Mouse (Mus musculus) frontal cortex, postnatal 25 days (tissue): ENCODE measurements around the gene Rapgef4.

Experiments
- DNase-seq, 2 experiments: peaks; one replicate each; pipeline ENCODE4 v3.0.0; 2022; ENCODE audit warnings: low spot score in 2 of 2

The Rapgef4 gene

DNA sequence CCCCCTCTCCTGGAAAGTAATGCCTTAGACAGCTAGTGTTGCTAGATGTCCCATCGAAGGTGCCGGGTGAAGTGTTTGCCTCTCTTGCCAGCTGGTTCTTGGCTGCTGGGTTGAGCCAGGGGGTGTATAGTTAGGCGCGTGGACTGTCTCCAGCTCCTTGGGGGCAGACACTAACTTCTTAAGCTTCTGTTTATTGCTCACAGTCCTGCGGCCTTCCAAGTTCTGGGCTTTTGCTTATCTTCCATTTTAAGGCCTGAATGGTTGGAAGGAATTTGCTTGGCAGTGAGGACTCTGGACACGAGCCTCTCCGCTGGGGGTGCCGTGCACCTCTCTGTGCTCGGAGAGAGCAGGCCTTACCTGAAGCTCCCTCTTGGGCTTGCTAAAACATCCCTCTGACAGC is 249.5 kb downstream of the Rapgef4 start:
- DNase-seq: no peak

DNA sequence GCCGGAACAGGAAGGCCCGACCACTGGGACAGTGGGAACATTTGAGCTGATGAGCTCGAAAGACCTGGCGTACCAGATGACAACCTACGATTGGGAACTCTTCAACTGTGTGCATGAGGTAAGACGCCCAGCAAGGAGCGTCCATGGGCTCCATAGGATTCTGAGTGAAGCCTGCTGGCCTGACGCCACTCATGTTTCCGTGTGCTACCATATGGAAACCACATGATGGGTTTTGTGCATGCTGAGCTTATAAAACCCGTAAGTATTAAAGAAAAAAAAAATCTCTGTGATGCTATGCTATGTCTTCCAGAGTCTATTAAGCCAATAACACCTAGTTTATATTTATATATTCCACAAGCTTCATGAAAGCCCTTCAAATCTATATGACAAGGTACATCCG is 253.0 kb downstream of the Rapgef4 start:
- no peak for DNase-seq

DNA sequence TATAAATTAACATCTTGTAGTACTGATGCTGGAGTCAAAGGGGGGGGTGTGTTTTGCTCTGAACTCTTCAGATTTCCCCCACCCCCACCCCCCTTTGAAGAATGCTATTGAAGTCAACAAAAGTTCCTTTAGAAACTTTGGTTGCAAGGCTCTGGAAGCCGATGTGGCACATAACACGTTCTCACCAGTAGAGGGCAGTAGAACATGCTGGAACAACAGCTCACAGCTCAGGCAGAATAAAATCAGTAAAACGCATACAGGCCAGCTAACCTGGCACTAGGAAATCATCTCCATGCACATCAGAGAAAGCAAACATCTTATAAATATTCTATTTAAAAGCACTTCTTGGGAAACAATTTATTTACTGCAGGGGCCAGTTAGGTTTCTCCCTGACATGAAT is 253.9 kb downstream of the Rapgef4 start:
- DNase-seq: peak; percentile 50 to 62

DNA sequence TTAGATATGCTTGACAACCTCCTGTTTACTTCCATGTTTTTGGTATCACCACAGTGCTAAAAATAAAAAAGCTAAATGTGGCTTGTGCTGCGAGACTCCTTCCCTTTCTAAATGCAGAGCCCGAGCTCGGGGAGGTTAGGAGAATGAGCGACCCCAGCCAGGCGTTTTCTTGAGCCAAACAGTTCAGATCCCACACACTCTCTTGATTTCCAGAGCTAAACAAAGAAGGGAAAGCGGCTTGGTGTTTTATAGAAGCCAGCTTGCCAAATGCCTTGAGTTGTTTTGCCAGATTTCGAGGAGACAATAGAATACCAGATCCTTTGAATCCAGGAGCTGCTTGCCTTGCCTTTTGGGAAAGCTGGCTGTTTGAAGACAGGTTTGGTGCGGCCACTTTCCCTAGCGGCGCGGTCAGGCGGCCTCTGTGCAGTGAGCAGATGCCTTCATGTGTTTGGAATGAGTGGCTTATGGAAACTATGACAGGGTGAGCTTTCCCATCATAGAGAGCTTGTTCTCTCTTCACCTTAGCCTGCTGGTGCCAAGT is 254.4 kb downstream of the Rapgef4 start:
- DNase-seq: no peak

DNA sequence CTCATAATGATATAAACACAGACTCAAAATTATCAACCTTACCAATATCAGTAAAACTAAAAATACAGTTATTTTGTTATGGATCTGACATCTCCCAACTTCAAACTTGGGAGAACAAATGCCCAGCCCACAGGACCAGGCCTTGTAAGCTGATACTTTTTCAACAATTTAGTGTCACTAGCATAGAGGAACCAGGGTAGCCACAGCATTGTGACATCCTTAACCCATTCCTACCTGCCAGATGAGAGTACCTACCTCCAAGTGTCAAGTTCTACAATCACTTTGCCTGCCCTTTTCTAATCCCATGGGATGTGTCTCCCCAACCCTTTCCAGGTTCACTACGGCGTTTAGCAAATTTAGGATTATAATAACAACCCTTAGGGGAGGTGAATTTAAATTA is 257.4 kb downstream of the Rapgef4 start:
- DNase-seq: no peak

DNA sequence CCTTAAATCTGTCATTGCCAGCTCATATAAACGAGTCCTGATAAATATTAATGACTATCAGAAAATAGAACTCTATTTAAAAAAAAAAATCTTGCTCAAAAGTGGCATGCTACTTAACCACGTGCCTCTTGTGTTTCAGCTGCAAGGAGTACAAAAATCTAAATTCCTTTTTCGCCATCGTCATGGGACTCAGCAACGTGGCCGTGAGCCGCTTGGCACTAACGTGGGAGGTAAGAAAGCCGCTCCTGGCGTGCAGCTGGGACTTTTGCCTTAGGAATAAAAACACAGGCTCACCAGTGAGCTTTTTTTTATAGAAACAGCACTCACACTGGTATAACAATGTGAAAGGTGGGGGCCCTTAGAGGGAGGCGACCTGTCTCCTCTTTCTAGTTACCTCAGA is 257.9 kb downstream of the Rapgef4 start:
- DNase-seq: no peak

DNA sequence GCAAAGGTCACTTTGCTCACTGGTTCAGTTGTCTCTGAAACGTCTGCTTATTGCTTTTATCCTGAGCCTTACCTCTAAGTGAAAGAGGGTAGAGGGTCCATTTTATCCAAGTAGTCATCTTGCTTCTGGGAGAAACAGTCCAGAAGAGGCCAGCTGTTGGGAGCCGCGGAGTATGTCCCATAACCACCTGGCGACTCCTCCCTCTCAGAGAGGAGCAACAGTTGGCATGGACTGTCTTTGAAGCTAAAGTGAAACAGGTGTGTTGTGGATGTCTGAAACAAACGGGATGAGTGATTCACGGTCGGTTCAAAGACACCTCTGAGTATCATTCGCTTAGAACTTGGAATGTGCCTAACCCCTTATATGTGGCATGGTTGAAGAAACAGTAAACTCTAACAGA is 258.4 kb downstream of the Rapgef4 start:
- no peak for DNase-seq

DNA sequence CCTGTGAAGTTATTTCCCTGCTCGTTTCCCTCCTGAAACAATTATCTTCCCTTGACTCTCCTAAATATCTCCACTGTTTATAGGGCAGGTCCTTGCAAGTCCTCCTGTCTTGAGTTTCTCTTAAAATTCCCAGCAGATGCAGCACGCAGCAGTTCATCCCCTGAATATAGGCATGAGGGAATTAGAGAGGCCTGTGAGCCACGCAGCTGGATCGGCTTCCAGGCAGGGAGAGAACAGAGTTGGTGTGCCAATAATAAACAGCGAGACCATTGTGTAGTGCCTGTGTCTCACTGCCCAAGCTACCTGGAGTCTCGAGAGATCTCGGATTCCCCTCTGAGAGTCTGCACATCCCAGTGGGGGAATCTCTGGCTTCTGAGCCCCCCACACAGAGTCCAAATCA is 259.0 kb downstream of the Rapgef4 start:
- no peak for DNase-seq

DNA sequence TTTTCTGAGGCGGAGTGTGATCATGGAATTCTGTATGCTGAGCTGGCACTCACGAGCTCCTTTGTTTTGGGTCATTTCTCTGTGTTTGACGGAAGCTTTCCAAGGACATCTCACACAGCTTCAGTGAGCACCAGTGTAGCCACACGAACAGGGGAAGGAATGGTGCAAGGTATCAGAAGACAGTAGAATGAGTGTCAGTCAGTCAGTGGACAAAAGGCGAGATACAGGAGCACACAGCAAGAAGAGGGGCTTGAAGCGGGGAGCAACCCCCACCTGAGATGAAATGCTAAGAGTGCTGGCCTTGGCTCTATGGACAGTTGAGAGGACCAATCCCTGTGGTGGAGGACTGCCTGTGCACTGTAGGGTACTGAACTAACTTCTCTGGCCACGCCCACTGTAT is 259.7 kb downstream of the Rapgef4 start:
- no peak for DNase-seq

DNA sequence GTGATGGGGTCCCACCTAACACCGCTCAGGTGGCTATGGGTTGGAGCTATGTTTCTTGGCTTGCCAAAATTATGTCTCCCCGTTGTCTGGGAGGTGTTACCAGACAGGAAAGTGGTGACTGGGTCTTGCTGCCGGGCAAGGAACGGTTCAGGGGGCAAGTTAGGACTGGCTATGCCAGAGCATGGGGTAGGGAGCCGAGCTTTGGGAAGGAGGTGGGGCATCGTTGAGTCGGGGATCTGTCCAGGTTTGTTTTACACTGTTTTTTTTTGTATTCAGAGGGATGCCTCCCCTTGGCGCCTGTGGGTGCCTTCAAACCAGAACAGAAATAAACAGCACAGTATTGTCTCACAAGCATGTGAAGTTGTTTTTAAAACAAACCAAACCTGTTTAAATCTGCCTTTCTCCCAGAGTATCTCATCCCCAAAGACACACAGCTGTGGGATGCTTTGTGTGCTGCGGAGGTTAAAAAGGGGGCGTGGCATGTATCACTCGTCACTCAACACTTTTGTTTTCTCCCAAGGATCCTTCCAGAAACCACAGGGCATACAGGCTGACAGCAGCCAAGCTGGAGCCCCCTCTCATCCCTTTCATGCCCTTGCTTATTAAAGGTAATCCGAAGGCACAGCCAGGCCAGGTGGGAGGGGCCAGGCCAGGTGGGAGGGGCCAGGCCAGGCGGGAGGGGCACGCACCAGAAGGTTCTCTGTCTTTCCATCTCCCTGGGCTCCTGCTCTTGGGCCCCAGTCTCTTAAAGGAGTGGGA is 260.9 kb downstream of the Rapgef4 start:
- DNase-seq: no peak

DNA sequence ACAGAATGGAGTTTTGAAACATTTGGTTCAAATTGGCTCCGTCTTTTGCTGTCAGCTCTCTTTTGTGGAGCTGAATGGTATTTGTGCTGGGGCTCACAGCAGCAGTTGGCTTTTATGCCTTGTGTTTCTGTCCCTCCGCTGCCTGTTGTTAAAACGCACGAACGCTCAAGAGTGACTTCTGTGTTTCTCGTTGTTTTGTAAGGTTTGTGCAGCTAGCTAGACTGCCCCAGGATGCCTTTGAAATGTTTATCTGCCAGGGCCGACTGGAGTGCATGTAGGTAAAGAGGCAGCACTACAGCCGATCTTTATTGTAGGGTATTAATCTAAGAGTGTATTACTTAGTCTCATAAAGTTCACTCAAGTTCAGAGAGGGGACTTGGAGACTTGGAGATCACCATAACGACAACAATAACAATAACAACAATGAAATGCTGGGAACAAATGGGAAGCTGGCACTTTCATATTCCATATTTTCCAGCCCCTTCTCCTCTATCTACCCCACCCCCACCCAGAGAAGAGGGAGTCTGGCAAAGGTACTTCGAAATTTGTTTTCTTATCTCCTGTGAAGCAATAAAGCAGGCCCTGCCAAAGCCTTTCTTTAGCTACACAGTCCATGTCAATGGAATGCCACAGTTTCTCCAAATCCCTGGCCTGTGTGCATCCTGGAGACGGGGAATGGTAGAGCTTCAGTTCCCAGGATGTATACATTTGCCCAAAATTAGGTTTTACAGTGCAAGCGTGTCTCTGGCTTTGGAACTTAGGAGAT is 262.1 kb downstream of the Rapgef4 start:
- DNase-seq: no peak

DNA sequence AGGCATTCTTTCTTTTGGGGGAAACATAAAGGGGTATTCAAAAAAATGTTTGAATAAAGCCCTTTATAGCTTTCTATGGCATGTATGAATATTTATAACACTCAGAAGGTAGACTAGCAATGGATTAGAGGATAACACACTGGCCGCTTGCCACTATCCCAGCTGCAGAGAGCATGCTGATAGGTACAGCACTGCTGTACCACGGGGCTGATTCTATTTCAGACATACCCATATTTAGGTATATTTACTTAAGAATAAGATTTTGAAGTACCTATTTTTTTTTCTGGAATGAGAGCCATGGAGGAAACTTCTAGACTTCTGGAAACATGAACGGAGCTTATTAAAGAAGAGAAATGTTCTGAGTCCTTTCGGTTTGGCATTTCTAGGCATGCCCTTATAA is 264.6 kb downstream of the Rapgef4 start:
- no peak for DNase-seq

DNA sequence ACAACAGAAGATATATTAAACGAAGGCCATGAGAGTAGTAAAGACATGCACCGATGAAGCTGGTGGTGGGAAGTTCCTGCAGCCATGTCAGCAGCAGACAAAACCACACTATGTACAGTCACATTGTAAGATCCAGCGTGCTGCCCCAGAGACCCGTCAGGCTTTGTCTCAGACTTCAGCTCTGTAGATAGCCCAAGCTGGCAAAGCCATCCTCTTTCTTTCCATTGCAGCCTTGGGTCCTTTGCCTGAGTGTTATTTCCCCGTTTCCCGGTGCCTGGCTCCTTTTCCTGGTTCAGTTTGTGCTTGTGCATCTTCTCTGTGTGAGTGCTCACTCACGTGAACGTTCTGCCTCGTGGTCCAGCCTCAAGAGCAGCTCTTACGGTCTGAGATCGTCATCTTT is 265.3 kb downstream of the Rapgef4 start:
- DNase-seq: no peak

DNA sequence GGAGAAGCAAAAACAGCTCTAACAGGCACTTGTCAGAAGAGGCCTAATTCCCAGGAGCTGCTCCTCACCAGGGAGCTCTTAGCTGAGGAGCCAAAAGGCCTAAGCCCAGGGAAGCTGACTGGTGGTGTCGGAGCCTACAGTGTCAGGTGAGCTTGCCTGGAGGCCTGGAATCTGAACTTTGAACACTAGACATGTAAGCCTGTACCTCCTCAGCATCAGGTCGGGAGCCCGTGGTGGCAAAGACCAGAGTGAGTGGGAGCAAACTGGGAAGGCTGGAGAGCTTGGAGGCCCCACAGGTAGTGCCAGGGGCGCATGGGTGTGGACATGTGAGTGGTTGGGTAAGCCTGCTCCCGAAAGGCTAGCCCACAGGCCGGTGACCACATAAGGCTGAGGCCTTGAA is 266.8 kb downstream of the Rapgef4 start:
- no peak for DNase-seq

DNA sequence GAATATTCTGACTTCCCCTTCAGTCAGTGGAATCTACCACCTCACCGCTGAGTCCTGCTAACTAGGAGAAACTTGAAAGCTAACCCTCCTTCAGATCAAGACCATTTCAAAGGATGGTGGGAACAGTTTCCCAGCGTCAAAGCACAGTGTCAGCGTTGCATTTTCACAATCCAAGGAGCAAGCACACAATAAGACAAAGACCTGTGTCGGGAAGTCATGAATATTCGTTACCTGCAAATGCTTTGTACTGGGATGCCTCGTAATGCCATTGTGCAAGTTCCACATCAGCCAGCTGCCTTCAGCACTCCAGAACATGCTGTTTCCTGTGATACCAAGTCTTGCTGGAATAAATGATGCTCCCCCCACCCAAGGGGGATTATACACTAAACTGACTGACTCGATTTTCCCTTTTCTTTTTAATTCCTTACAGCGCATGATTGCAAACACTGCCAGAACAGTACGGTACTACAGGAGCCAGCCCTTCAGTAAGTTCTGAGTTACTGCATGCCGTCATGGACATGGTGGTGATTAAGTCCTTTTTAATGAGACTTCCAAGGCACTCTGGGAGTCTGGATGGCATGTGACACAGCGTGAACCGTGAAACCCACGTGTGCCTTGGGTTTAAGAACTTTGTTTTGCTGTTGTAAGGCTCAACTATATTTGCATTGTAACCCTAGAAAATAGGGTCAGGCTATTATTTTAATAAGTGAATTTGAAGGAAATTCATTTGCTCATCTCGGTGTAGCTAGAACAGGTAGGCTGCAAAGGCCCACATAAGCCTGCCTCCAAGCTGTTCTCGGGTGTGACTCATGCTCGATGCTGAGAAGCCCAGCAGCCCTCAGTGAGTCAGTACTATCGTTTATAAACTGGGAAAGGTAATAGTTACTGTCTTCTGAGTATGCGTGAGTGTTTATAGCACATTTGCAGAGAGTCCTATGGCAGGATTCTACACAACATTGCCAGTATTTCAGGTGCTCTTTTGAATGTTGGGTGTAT is 271.8 kb downstream of the Rapgef4 start:
- no peak for DNase-seq

DNA sequence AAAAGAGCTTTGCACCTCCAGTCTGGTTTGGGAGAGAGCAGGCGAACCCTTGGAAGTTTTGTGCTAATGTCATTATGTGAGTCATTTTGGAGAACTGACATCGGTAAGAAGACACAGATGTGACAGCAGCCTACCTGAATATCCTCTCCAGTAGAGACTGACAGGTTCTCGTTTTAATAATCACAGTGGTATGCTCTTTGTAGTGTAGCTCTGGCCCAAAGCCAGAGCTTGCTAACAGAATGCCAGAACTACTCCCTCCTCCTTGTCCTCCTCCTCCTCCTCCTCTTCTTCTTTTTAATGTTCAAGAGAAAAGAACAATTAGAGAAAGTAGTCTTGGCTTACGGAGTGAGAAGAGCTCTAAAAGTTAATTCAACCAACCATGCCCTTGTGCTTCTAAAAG is 272.8 kb downstream of the Rapgef4 start:
- no peak for DNase-seq

DNA sequence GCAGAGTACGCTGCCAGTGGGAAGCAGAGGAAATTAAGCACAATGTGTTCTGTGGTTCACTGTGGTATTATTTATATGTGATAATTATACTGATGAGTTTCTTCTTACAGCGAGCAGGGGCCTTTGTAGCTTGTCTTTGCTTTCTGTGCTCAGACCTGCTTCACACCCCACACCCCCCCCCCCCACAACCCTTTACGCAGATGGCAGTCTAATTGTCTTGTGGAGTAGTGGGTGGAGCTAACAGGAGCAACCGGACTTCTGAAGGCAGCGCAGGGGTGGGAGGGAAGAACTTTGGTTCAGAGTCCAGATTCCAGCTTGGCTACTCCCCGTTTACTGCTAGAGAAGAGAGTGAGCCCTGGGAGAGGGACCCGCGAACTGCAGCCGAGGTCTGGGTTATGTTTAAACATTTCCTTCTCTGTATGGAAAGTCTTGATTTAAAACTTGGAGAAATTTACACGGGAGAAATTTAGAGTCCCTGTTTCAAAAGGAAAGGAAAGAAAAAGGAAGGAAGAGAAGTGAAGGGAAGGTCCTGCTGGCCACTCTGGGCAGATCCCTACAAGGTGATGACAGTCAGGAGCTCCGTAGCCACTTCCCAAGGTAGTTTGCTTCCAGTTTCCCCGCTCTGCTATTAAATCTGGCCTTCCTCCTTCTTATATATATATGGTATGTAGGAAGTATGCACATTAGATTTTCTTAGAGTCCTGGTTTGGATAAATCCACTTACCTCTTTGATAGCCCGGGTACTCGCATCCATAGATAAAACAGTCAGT is 274.0 kb downstream of the Rapgef4 start:
- no peak for DNase-seq

DNA sequence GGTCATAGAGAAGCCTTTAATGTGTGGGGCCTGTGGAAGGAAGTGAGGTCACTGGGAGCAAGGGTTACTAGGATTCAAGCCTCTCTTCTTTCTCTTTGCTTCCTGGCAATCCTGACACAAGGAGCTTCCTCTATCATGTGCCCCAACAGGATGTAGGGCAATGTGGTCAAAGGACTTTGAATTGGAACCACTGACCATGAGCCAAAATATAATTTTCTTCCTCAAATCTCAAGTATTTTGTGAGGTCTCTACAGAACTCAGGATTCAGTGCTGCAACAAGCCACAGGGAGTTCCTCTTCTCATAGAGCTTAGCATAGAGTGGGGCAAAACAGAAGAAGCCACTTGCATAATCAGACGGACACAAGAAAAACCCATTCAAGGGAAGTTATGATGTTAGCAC is 279.7 kb downstream of the Rapgef4 start:
- no peak for DNase-seq

DNA sequence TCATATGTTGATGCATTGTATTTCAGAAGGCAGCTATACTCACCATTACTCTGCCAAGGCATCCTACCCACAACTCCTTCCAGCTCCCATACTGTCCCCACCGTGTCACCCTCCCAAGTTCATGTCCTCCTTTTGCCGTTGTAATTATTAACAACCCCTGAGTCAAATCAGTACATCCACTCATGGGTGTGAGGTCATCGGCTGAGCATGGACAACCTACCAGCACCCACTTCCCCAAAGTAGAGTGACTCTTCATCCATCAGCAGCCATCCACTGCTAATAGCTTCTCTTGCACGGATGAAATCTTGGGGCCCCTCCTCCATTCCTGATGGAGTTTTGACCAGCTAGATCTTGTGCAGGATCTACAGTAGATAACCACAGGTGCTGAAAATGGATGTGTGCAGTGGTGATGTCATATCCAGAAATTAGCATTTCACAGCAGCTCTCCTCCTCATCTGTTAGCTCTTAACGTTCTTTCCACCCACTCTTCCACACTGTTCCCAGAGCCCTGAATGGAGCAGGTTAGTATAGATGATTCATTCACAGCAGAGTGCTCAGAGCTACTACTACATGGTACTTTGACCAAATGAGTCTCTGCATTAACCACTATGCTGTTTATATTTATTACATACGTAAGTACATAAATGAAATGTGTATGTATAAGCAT is 281.9 kb downstream of the Rapgef4 start:
- no peak for DNase-seq

DNA sequence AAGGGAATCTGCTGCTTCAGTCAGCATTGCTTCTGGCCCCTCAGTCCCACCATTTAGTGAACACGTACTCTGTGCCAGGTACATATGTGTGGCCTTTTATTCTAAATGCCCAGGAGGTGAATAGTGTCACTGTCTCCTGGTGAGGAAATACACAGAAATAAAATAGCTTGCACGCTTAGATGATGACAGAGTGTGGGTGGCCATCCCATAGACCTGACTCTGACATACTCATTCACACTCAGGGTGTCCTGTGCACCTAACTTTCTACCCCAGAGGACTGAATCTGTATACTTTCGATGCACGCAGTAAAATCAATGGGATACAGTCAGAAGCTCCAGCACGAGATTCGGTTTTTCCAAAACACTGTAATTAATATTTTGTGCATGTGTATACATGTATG is 286.4 kb downstream of the Rapgef4 start:
- no peak for DNase-seq
